Mouse (Mus musculus) liver, embryonic 14.5 days (tissue): ENCODE measurements at regions not wholly inside any gene's neighbourhood (a gene's known extent, or its start where the extent isn't known, plus 50 kb on each side); places are given as distances from the start of the nearest gene placed in this dataset.

Experiments
- ATAC-seq: fragments of 200-750 bp; cut with Nextera tagmentation; 2 replicates; pipeline ENCODE4 v1.8.0; 2017; ENCODE audit warnings: moderate number of reproducible peaks, mild to moderate bottlenecking, moderate library complexity; ENCODE audit not compliant: insufficient read depth
- DNase-seq, 3 experiments: peaks; one replicate each; pipeline ENCODE4 v3.0.0-alpha.2; 2012 to 2013; ENCODE audit warnings: low read depth in 3 of 3, low spot score in 3 of 3
- H3K27ac ChIP-seq: fragments of 300-500 bp; sonication (generic); 2 replicates; pipeline ENCODE4 v1.5.1; 2014; ENCODE audit warnings: moderate library complexity, mild to moderate bottlenecking, control low read depth, inconsistent platforms
- H3K27me3 ChIP-seq: fragments of 300-500 bp; sonication (generic); 2 replicates; pipeline ENCODE4 v1.6.1; 2014; ENCODE audit warnings: mild to moderate bottlenecking, low read length, moderate library complexity; ENCODE audit not compliant: control insufficient read depth, insufficient read depth
- H3K36me3 ChIP-seq: fragments of 300-500 bp; sonication (generic); replicated peaks from 2 replicates; pipeline ENCODE4 v1.6.1; 2014; ENCODE audit warnings: low read depth; ENCODE audit not compliant: control insufficient read depth, insufficient read depth
- H3K4me1 ChIP-seq, 2 experiments: fragments of 200-500 bp in 1 of 2; fragments of 300-500 bp in 1 of 2; sonication (generic) in 1 of 2; replicated peaks; 2 replicates each; pipeline ENCODE4 v1.6.1; 2012 to 2014; ENCODE audit warnings: antibody characterized with exemption in 1 of 2, inconsistent platforms in 1 of 2, low read length in 1 of 2; ENCODE audit not compliant: control insufficient read depth in 2 of 2, insufficient read depth in 2 of 2
- H3K4me2 ChIP-seq: fragments of 300-500 bp; sonication (generic); 2 replicates; pipeline ENCODE4 v1.6.1; 2014; ENCODE audit warnings: low read depth, mild to moderate bottlenecking, control low read depth, moderate library complexity
- H3K4me3 ChIP-seq, 2 experiments: fragments of 200-500 bp in 1 of 2; fragments of 300-500 bp in 1 of 2; sonication (generic) in 1 of 2; 2 replicates each; pipeline ENCODE4 v1.5.1; 2012 to 2014; ENCODE audit warnings: low read depth in 2 of 2, low read length in 2 of 2, mild to moderate bottlenecking in 2 of 2, control low read depth in 1 of 2, inconsistent platforms in 1 of 2, moderate library complexity in 1 of 2; ENCODE audit not compliant: insufficient read depth in 1 of 2
- H3K9ac ChIP-seq: fragments of 300-500 bp; sonication (generic); replicated peaks from 2 replicates; pipeline ENCODE4 v1.6.1; 2014; ENCODE audit warnings: mild to moderate bottlenecking, control low read depth, moderate library complexity
- H3K9me3 ChIP-seq: fragments of 300-500 bp; sonication (generic); 2 replicates; pipeline ENCODE4 v1.6.1; 2016; ENCODE audit warnings: low read length, mixed read lengths; ENCODE audit not compliant: control insufficient read depth
- CTCF ChIP-seq: IDR thresholded peaks from 2 replicates; pipeline ENCODE4 v1.5.1; 2016; ENCODE audit warnings: antibody characterized with exemption, low read depth, control low read depth
- EP300 ChIP-seq: IDR thresholded peaks from 2 replicates; pipeline ENCODE4 v1.6.1; 2016; ENCODE audit warnings: antibody characterized with exemption, low read depth
- WGBS: fragments of 180-500 bp; shearing (Covaris S2); extraction: QIAGEN DNeasy Blood & Tissue Kit; methylation state at CpG from one replicate; pipeline ENCODE4 v1.1.7; 2014; ENCODE audit not compliant: insufficient replicate concordance; 5-methylcytosine and 5-hydroxymethylcytosine counted together

DNA sequence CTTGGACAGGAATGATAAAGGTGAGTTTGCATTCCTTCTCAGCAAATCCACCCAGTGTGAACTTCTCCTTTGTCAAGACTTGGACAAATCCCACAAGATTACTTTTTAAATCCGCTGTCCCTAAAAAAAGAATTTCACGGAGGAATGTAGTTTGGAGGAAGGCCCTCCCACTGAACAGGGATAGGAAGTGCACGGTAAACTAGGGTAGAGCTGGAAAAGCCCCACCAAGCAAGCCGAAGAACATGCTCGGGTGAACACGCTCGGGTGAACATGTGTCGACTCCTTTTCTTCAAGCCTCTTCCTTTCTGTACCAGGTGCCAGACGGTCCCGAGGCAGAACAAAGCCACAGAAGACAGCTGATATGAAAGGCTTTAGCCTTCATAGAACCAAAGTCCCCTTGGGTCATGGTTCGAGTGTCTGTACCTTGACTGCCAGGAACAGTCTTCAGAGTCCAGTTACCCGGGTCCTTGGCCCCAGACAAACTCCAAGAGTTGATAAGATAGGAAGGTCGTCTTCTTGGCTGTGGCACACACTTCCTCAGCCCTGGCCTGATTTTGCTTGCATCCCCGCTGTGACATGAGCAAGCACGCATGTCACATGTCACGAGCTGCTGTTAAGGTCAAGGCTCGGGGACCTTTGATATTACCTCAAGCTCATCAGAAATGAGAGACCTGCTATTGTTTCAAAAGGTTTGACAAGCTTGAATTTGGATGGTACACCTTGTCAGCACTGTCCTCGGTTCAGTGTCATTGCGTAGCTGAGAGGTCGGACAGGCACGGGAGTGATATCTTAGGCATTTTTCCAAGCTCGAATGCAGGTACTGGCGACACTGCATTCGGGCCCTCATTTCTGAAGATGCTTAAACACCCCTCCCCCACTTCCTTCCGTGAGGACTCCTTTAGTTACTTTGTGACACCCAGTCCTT lies 51.5 kb upstream of the Ryk start:
- H3K36me3 ChIP-seq, result no peaks in the 10 kb centered on the region
- WGBS, result 49% methylated on average over 25 of the region's 25 CpGs
- H3K4me2 ChIP-seq, result no peak overlapping the region
- H3K27me3 ChIP-seq, result no peaks in the 10 kb centered on the region
- H3K4me1 ChIP-seq, result peaks cover 0 to 10% of the 10 kb centered on the region in 2 experiments; a peak in 2 of 4 replicates
- no peak for ATAC-seq
- H3K9ac ChIP-seq, result no peak overlapping the region
- no peak overlapping the region for H3K27ac ChIP-seq
- H3K9me3 ChIP-seq, result no peaks in the 10 kb centered on the region
- TF ChIP-seq EP300, result no peak
- no peak for TF ChIP-seq CTCF
- no peak for DNase-seq
- H3K4me3 ChIP-seq, result no peak overlapping the region

- no peak overlapping the region for H3K9ac ChIP-seq
- H3K27ac ChIP-seq, result no peak overlapping the region
- H3K36me3 ChIP-seq, result no peaks in the 10 kb centered on the region
- DNase-seq, result peak; percentile 37 to 55 (median 40)
- H3K4me3 ChIP-seq, result no peak overlapping the region
- H3K4me1 ChIP-seq, result 0 out of 4 replicates have a peak, but pooled peaks cover 0 to 2% of the 10 kb centered on the region in 2 experiments
- H3K4me2 ChIP-seq, result no peak overlapping the region
- H3K9me3 ChIP-seq, result no peaks in the 10 kb centered on the region
- H3K27me3 ChIP-seq, result no peaks in the 10 kb centered on the region
- TF ChIP-seq CTCF (peak; percentile 97), EP300 (no peak)
- ATAC-seq, result no peak
- WGBS, result 11% methylated on average over 10 of the region's 10 CpGs
These were observed 50.2 kb upstream of the Ryk start for GRCm38 (mm10) chr9:102784329-102785026.
